Mouse (Mus musculus): ENCODE results near the gene Zfp74.

Gene Zfp74

GRCm38 (mm10) chr7:29944201-29944600 lies 9.7 kb downstream of the Zfp74 start:
- DNase-seq (ENCODE audit: low read depth), result no peak

GRCm38 (mm10) chr7:29943720-29944119 lies 10.2 kb downstream of the Zfp74 start:
- no peak for DNase-seq (ENCODE audit: low read depth)

GRCm38 (mm10) chr7:29942740-29943139 lies 11.1 kb downstream of the Zfp74 start:
- DNase-seq (ENCODE audit: low read depth), result no peak

GRCm38 (mm10) chr7:29941027-29941426 lies 12.9 kb downstream of the Zfp74 start:
- no peak for DNase-seq (ENCODE audit: low read depth)

GRCm38 (mm10) chr7:29938856-29939255 lies 15.0 kb downstream of the Zfp74 start:
- DNase-seq (ENCODE audit: low read depth), result no peak

- no peak for DNase-seq (ENCODE audit: low read depth)
Observed at GRCm38 (mm10) chr7:29922780-29923179, 31.1 kb downstream of the Zfp74 start.

- no peak for DNase-seq (ENCODE audit: low read depth)
Observed at GRCm38 (mm10) chr7:29921439-29922093, 32.3 kb downstream of the Zfp74 start.

- DNase-seq (ENCODE audit: low read depth), result no peak
Observed at GRCm38 (mm10) chr7:29918062-29918453, 35.8 kb downstream of the Zfp74 start.

GRCm38 (mm10) chr7:29917371-29918061 lies 36.4 kb downstream of the Zfp74 start:
- no peak for DNase-seq (ENCODE audit: low read depth)

- DNase-seq (ENCODE audit: low read depth), result no peak
Observed at GRCm38 (mm10) chr7:29912172-29912571, 41.7 kb downstream of the Zfp74 start.

- DNase-seq (ENCODE audit: low read depth), result no peak
Observed at GRCm38 (mm10) chr7:29910252-29910651, 43.6 kb downstream of the Zfp74 start.

GRCm38 (mm10) chr7:29908130-29908950 lies 45.5 kb downstream of the Zfp74 start, which contains the start of gene Zfp383:
TSS of gene Zfp383 (plus strand) at chr7:29908223.
- peak; percentile 83 for DNase-seq (ENCODE audit: low read depth)

- DNase-seq (ENCODE audit: low read depth), result no peak
Observed at GRCm38 (mm10) chr7:29907206-29907605, 46.7 kb downstream of the Zfp74 start.

GRCm38 (mm10) chr7:29906682-29907058 lies 47.2 kb downstream of the Zfp74 start:
- no peak for DNase-seq (ENCODE audit: low read depth)

GRCm38 (mm10) chr7:29905966-29906681 lies 47.8 kb downstream of the Zfp74 start, which contains the start of gene Zfp27:
TSS of gene Zfp27 (minus strand) at chr7:29906572.
- peak; percentile 94 for DNase-seq (ENCODE audit: low read depth)

GRCm38 (mm10) chr7:29904101-29904500 lies 49.8 kb downstream of the Zfp74 start:
- DNase-seq (ENCODE audit: low read depth), result no peak

- peak; percentile 10 for DNase-seq (ENCODE audit: low read depth)
Observed at GRCm38 (mm10) chr7:29898351-29898750, 55.5 kb downstream of the Zfp74 start.

GRCm38 (mm10) chr7:29892756-29893155 lies 61.1 kb downstream of the Zfp74 start:
- DNase-seq (ENCODE audit: low read depth), result no peak

- no peak for DNase-seq (ENCODE audit: low read depth)
Observed at GRCm38 (mm10) chr7:29890501-29890900, 63.4 kb downstream of the Zfp74 start.

GRCm38 (mm10) chr7:29880916-29881315 lies 73.0 kb downstream of the Zfp74 start:
- DNase-seq (ENCODE audit: low read depth), result no peak
